Mouse (Mus musculus) forebrain, postnatal 0 days (tissue): ENCODE measurements around the gene Ulk1. TPM values are rescaled to one million over a fixed set of nuclear protein-coding genes. Genes with fewer than 3 reads are reported as not detected.

Experiments used
- ATAC-seq: fragments of 200-750 bp; cut with Nextera tagmentation; 2 replicates; pipeline ENCODE4 v1.8.0; 2017; ENCODE audit warnings: mild to moderate bottlenecking, moderate library complexity
- DNase-seq: peaks from one replicate; pipeline ENCODE4 v3.0.0-alpha.2; 2015
- H3K27ac ChIP-seq: fragments of 300-500 bp; sonication (generic); 2 replicates; pipeline ENCODE4 v1.5.1; 2014; ENCODE audit warnings: low read depth, mild to moderate bottlenecking, antibody characterized with exemption, low read length, moderate library complexity, mixed read lengths
- H3K27me3 ChIP-seq: fragments of 300-500 bp; sonication (generic); 2 replicates; pipeline ENCODE4 v1.6.1; 2014; ENCODE audit warnings: mild to moderate bottlenecking, low read length, mixed read lengths; ENCODE audit not compliant: insufficient read depth
- H3K36me3 ChIP-seq: fragments of 300-500 bp; sonication (generic); 2 replicates; pipeline ENCODE4 v1.6.1; 2014; ENCODE audit warnings: mild to moderate bottlenecking, moderate library complexity; ENCODE audit not compliant: insufficient read depth
- H3K4me1 ChIP-seq: fragments of 300-500 bp; sonication (generic); 2 replicates; pipeline ENCODE4 v1.6.1; 2014; ENCODE audit warnings: antibody characterized with exemption; ENCODE audit not compliant: insufficient read depth
- H3K4me2 ChIP-seq: fragments of 300-500 bp; sonication (generic); 2 replicates; pipeline ENCODE4 v1.6.1; 2014; ENCODE audit warnings: low read depth, mild to moderate bottlenecking, moderate library complexity
- H3K4me3 ChIP-seq: fragments of 300-500 bp; sonication (generic); 2 replicates; pipeline ENCODE4 v1.5.1; 2014; ENCODE audit warnings: low read depth, low read length, mixed read lengths
- H3K9ac ChIP-seq: fragments of 300-500 bp; sonication (generic); 2 replicates; pipeline ENCODE4 v1.6.1; 2014; ENCODE audit warnings: mild to moderate bottlenecking
- H3K9me3 ChIP-seq: fragments of 300-500 bp; sonication (generic); 2 replicates; pipeline ENCODE4 v1.6.1; 2016; ENCODE audit warnings: low read length
- CTCF ChIP-seq: sonication (generic); IDR thresholded peaks from 2 replicates; pipeline ENCODE4 v1.5.1; 2016; ENCODE audit warnings: antibody characterized with exemption, control low read depth, low read depth
- WGBS: fragments of 180-500 bp; shearing (Covaris S2); extraction: QIAGEN DNeasy Blood & Tissue Kit; methylation state at CpG from one replicate; pipeline ENCODE4 v1.1.7; 2014; 5-methylcytosine and 5-hydroxymethylcytosine counted together
- polyA plus RNA-seq: library from polyadenylated mRNA; unstranded; fragments of >200 nt; fragmentation: Nextera tagmentation; extraction: Ambion mirVana; gene quantifications from 2 replicates; pipeline ENCODE4 v1.2.1, GENCODE M21; 2015
- total RNA-seq: library from RNA; depleted of rRNA; stranded (reverse); fragments of >200 nt; gene quantifications from 2 replicates; pipeline ENCODE4 v1.2.3, GENCODE M21; 2014

The Ulk1 gene
- total and polyA plus RNA-seq, 2 experiments from 2014 or later = 20.8 to 65.9 TPM

GRCm38 (mm10) chr5:110826781-110827495 lies 17.0 kb upstream of the Ulk1 start:
- Histone ChIP-seq H3K27me3 (no peaks in the 10 kb centered on the region), H3K4me3 (no peak overlapping the region), H3K27ac (no peak overlapping the region), H3K9ac (no peak overlapping the region), H3K4me2 (no peak overlapping the region), H3K9me3 (no peaks in the 10 kb centered on the region), H3K36me3 (no peaks in the 10 kb centered on the region), H3K4me1 (no peaks in the 10 kb centered on the region)
- WGBS = 93% methylated on average over 8 of the region's 8 CpGs
- TF ChIP-seq CTCF = no peak
- no peak for ATAC-seq
- no peak for DNase-seq

DNA sequence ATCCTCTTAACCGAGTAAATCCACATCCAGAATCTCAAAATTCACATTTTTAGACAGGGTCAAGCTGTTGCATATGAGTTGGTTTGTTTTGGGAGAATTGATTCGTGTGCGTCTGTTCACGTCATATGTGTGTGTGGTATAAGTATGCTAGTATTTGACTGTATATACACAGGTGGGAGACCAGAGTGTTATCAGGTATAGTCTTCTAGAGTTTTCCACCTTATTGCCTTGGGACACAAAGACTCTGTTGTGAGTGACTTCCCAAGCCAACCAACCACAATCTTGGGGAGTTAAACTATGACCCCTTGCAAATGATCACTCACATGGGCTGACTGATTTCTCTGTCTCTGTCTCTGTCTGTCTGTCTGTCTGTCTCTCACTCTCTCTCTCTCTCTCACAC lies 14.5 kb upstream of the Ulk1 start:
- no peak for TF ChIP-seq CTCF

GRCm38 (mm10) chr5:110808821-110809666 lies 853 bp downstream of the Ulk1 start:
- no peaks in the 10 kb centered on the region for H3K27me3 ChIP-seq
- H3K36me3 ChIP-seq = peaks cover 12% of the 10 kb centered on the region
- WGBS = 1% methylated on average over 27 of the region's 27 CpGs

More for the DNA sequence above, 14.5 kb upstream of the Ulk1 start:
- Histone ChIP-seq H3K4me3 (no peak overlapping the region), H3K9ac (no peak overlapping the region), H3K4me1 (no peaks in the 10 kb centered on the region), H3K36me3 (no peaks in the 10 kb centered on the region), H3K27ac (no peak overlapping the region), H3K27me3 (no peaks in the 10 kb centered on the region), H3K9me3 (no peaks in the 10 kb centered on the region), H3K4me2 (no peak overlapping the region)
- ATAC-seq = no peak
- no peak for DNase-seq
- WGBS = 90% methylated on average over 4 of the region's 4 CpGs

GRCm38 (mm10) chr5:110808061-110808631 lies 1.8 kb downstream of the Ulk1 start:
- Histone ChIP-seq H3K36me3 (peaks cover 12% of the 10 kb centered on the region), H3K27me3 (no peaks in the 10 kb centered on the region), H3K27ac (0 out of 2 replicates have a peak overlapping the region, but pooled peaks have one; percentile 88), H3K9me3 (no peaks in the 10 kb centered on the region), H3K4me1 (peaks cover 26% of the 10 kb centered on the region), H3K4me2 (peak overlapping the region; percentile 96), H3K9ac (peak overlapping the region; percentile 98), H3K4me3 (peak overlapping the region; percentile 98)
- no peak; the same call in 1 of the 2 replicates for ATAC-seq
- TF ChIP-seq CTCF = no peak
- peak; percentile 65 for DNase-seq
- WGBS = 4% methylated on average over 14 of the region's 14 CpGs

More at GRCm38 (mm10) chr5:110808821-110809666, 853 bp downstream of the Ulk1 start:
- DNase-seq (peak; percentile 24), ATAC-seq (no peak)
- Histone ChIP-seq H3K27ac (peak overlapping the region; percentile 88), H3K9ac (peak overlapping the region; percentile 98), H3K4me2 (peak overlapping the region; percentile 96), H3K4me1 (peaks cover 26% of the 10 kb centered on the region), H3K9me3 (no peaks in the 10 kb centered on the region), H3K4me3 (peak overlapping the region; percentile 98)
- TF ChIP-seq CTCF = no peak

- Histone ChIP-seq H3K36me3 (peaks cover 17% of the 10 kb centered on the region), H3K9ac (no peak overlapping the region; the same call in 1 of the 2 replicates), H3K27me3 (no peaks in the 10 kb centered on the region), H3K4me1 (peaks cover 26% of the 10 kb centered on the region), H3K4me2 (peak overlapping the region; percentile 96), H3K27ac (no peak overlapping the region), H3K4me3 (peak overlapping the region; percentile 98), H3K9me3 (no peaks in the 10 kb centered on the region)
- DNase-seq = no peak
- 82% methylated on average over 4 of the region's 4 CpGs for WGBS
- no peak for ATAC-seq
- no peak for TF ChIP-seq CTCF
Measured at GRCm38 (mm10) chr5:110807453-110807852, 2.4 kb downstream of the Ulk1 start.

DNA sequence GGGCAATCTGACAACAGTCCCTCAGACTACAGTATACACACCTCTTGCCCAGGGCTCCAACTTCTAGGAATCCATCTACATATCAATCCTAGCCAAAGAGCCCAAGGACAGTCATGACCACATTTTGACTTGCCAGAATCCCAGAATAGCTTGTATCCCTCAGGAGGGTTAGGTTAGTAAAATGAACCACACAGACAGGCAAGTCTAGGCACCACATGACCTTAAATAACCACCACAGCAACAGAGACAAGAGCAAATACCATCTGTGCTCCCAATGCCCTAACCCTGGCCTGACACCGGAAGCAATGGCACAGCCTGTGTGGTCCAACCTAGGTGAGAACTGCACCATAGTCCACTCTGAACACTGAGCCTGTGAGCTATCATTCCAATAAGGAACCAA lies 3.2 kb downstream of the Ulk1 start:
- Histone ChIP-seq H3K4me3 (no peak overlapping the region), H3K9me3 (no peaks in the 10 kb centered on the region), H3K36me3 (peaks cover 18% of the 10 kb centered on the region), H3K4me1 (peaks cover 26% of the 10 kb centered on the region), H3K27ac (no peak overlapping the region), H3K9ac (no peak overlapping the region), H3K4me2 (peak overlapping the region; percentile 96; the same call in 1 of the 2 replicates), H3K27me3 (no peaks in the 10 kb centered on the region)
- no peak for DNase-seq
- no peak for TF ChIP-seq CTCF
- no peak for ATAC-seq
- WGBS = 91% methylated on average over 1 of the region's 1 CpGs
